Mouse (Mus musculus) forebrain, embryonic 14.5 days (tissue): ENCODE results near the gene Adprh. TPM values are rescaled to one million over a fixed set of nuclear protein-coding genes. Genes with fewer than 3 reads are reported as not detected.
"Not testable (repeated sequence)": the region's sequence is repeated elsewhere in the genome, so short reads cannot be mapped to it uniquely, and the experiment has no call there.

Experiments
- ATAC-seq: fragments of 200-750 bp; cut with Nextera tagmentation; 2 replicates; pipeline ENCODE4 v1.8.0; 2017; ENCODE audit warnings: mild to moderate bottlenecking, moderate library complexity
- DNase-seq: peaks from one replicate; pipeline ENCODE4 v3.0.0-alpha.2; 2015; ENCODE audit warnings: low spot score
- H3K27ac ChIP-seq: fragments of 300-500 bp; sonication (generic); 2 replicates; pipeline ENCODE4 v1.5.1; 2014; ENCODE audit warnings: low read depth, mild to moderate bottlenecking, control low read depth, low read length, moderate library complexity
- H3K27me3 ChIP-seq: fragments of 300-500 bp; sonication (generic); replicated peaks from 2 replicates; pipeline ENCODE4 v1.6.1; 2014; ENCODE audit warnings: low read length, control low read depth, mixed read lengths; ENCODE audit not compliant: control insufficient read depth, insufficient read depth
- H3K36me3 ChIP-seq: fragments of 300-500 bp; sonication (generic); 2 replicates; pipeline ENCODE4 v1.6.1; 2014; ENCODE audit warnings: low read length, control low read depth; ENCODE audit not compliant: control insufficient read depth, insufficient read depth
- H3K4me1 ChIP-seq: fragments of 300-500 bp; sonication (generic); 2 replicates; pipeline ENCODE4 v1.6.1; 2014; ENCODE audit warnings: antibody characterized with exemption, low read length, control low read depth; ENCODE audit not compliant: control insufficient read depth, insufficient read depth
- H3K4me2 ChIP-seq: fragments of 300-500 bp; sonication (generic); 2 replicates; pipeline ENCODE4 v1.6.1; 2014; ENCODE audit warnings: mild to moderate bottlenecking, control low read depth, low read length
- H3K4me3 ChIP-seq: fragments of 300-500 bp; sonication (generic); 2 replicates; pipeline ENCODE4 v1.5.1; 2014; ENCODE audit warnings: low read depth, low read length, control low read depth
- H3K9ac ChIP-seq: fragments of 300-500 bp; sonication (generic); 2 replicates; pipeline ENCODE4 v1.6.1; 2014; ENCODE audit warnings: mild to moderate bottlenecking, low read length, control low read depth, moderate library complexity
- H3K9me3 ChIP-seq: fragments of 300-500 bp; sonication (generic); replicated peaks from 2 replicates; pipeline ENCODE4 v1.6.1; 2016; ENCODE audit warnings: low read length, control low read depth, mixed read lengths; ENCODE audit not compliant: control insufficient read depth
- WGBS: fragments of 180-500 bp; shearing (Covaris S2); extraction: QIAGEN DNeasy Blood & Tissue Kit; methylation state at CpG from one replicate; pipeline ENCODE4 v1.1.7; 2014; 5-methylcytosine and 5-hydroxymethylcytosine counted together
- polyA plus RNA-seq: library from polyadenylated mRNA; unstranded; fragments of >200 nt; fragmentation: Nextera tagmentation; extraction: Ambion mirVana; gene quantifications from 2 replicates; pipeline ENCODE4 v1.2.1, GENCODE M21; 2014

Gene Adprh
- polyA plus RNA-seq, 1 experiment from 2014 or later: 124 TPM

GRCm38 (mm10) chr16:38448458-38448857, 4.0 kb downstream of the Adprh start:
- H3K4me2 ChIP-seq: no peak overlapping the region
- H3K9me3 ChIP-seq: no peaks in the 10 kb centered on the region
- no peak overlapping the region for H3K27ac ChIP-seq
- peaks cover 4% of the 10 kb centered on the region for H3K4me1 ChIP-seq
- H3K27me3 ChIP-seq: no peaks in the 10 kb centered on the region
- DNase-seq (no peak), ATAC-seq (no peak)
- H3K4me3 ChIP-seq: no peak overlapping the region
- peaks cover 63% of the 10 kb centered on the region for H3K36me3 ChIP-seq
- WGBS: 95% methylated on average over 12 of the region's 12 CpGs
- H3K9ac ChIP-seq: no peak overlapping the region

GRCm38 (mm10) chr16:38447366-38447765, 5.1 kb downstream of the Adprh start:
- Histone ChIP-seq H3K27ac (no peak overlapping the region), H3K27me3 (no peaks in the 10 kb centered on the region), H3K36me3 (peaks cover 72% of the 10 kb centered on the region), H3K4me1 (peaks cover 4% of the 10 kb centered on the region), H3K9me3 (no peaks in the 10 kb centered on the region), H3K9ac (no peak overlapping the region), H3K4me3 (no peak overlapping the region), H3K4me2 (no peak overlapping the region)
- ATAC-seq (no peak), DNase-seq (no peak)
- 92% methylated on average over 21 of the region's 21 CpGs for WGBS

- 98% methylated on average over 2 of the region's 2 CpGs for WGBS
- H3K9me3 ChIP-seq, H3K27me3 ChIP-seq, H3K4me1 ChIP-seq, DNase-seq, H3K4me3 ChIP-seq, H3K4me2 ChIP-seq, H3K9ac ChIP-seq, ATAC-seq, H3K27ac ChIP-seq: not testable (repeated sequence)
- H3K36me3 ChIP-seq: peaks cover 72% of the 10 kb centered on the region
These were observed 6.4 kb downstream of the Adprh start for GRCm38 (mm10) chr16:38446141-38446540.

GRCm38 (mm10) chr16:38445576-38445975, 6.9 kb downstream of the Adprh start:
- H3K9me3 ChIP-seq: no peaks in the 10 kb centered on the region
- no peak overlapping the region for H3K9ac ChIP-seq
- H3K27ac ChIP-seq: no peak overlapping the region
- ATAC-seq (no peak), DNase-seq (no peak)
- 93% methylated on average over 20 of the region's 20 CpGs for WGBS
- H3K27me3 ChIP-seq: no peaks in the 10 kb centered on the region
- no peaks in the 10 kb centered on the region for H3K4me1 ChIP-seq
- H3K36me3 ChIP-seq: peaks cover 71% of the 10 kb centered on the region
- H3K4me3 ChIP-seq: no peak overlapping the region
- H3K4me2 ChIP-seq: no peak overlapping the region

GRCm38 (mm10) chr16:38445046-38445445, 7.5 kb downstream of the Adprh start:
- no peak overlapping the region for H3K4me2 ChIP-seq
- H3K4me3 ChIP-seq: no peak overlapping the region
- ATAC-seq: no peak
- peaks cover 66% of the 10 kb centered on the region for H3K36me3 ChIP-seq
- no peak overlapping the region for H3K27ac ChIP-seq
- H3K27me3 ChIP-seq: no peaks in the 10 kb centered on the region
- 88% methylated on average over 1 of the region's 1 CpGs for WGBS
- H3K4me1 ChIP-seq: no peaks in the 10 kb centered on the region
- no peaks in the 10 kb centered on the region for H3K9me3 ChIP-seq
- no peak for DNase-seq
- no peak overlapping the region for H3K9ac ChIP-seq

GRCm38 (mm10) chr16:38443721-38444464, 8.6 kb downstream of the Adprh start:
- peaks cover 57% of the 10 kb centered on the region for H3K36me3 ChIP-seq
- no peak overlapping the region for H3K9ac ChIP-seq
- H3K4me2 ChIP-seq: no peak overlapping the region
- no peaks in the 10 kb centered on the region for H3K4me1 ChIP-seq
- no peaks in the 10 kb centered on the region for H3K27me3 ChIP-seq
- ATAC-seq (no peak), DNase-seq (no peak)
- H3K9me3 ChIP-seq: no peaks in the 10 kb centered on the region
- WGBS: 96% methylated on average over 7 of the region's 7 CpGs
- H3K4me3 ChIP-seq: no peak overlapping the region
- no peak overlapping the region for H3K27ac ChIP-seq

GRCm38 (mm10) chr16:38442216-38442615, 10.3 kb downstream of the Adprh start:
- no peak for DNase-seq
- no peak overlapping the region for H3K4me3 ChIP-seq
- peaks cover 45% of the 10 kb centered on the region for H3K36me3 ChIP-seq
- H3K9ac ChIP-seq: no peak overlapping the region
- H3K27ac ChIP-seq: no peak overlapping the region
- no peak for ATAC-seq
- H3K27me3 ChIP-seq: no peaks in the 10 kb centered on the region
- 89% methylated on average over 8 of the region's 8 CpGs for WGBS
- no peaks in the 10 kb centered on the region for H3K4me1 ChIP-seq
- H3K9me3 ChIP-seq: no peaks in the 10 kb centered on the region
- no peak overlapping the region for H3K4me2 ChIP-seq

GRCm38 (mm10) chr16:38441611-38442010, 10.9 kb downstream of the Adprh start:
- no peaks in the 10 kb centered on the region for H3K9me3 ChIP-seq
- H3K36me3 ChIP-seq: peaks cover 39% of the 10 kb centered on the region
- no peaks in the 10 kb centered on the region for H3K27me3 ChIP-seq
- no peak for DNase-seq
- H3K4me2 ChIP-seq: no peak overlapping the region
- H3K4me1 ChIP-seq: no peaks in the 10 kb centered on the region
- H3K4me3 ChIP-seq: no peak overlapping the region
- no peak overlapping the region for H3K9ac ChIP-seq
- H3K27ac ChIP-seq: no peak overlapping the region
- WGBS: 93% methylated on average over 5 of the region's 5 CpGs
- no peak for ATAC-seq

GRCm38 (mm10) chr16:38440403-38440802, 12.1 kb downstream of the Adprh start:
- 89% methylated on average over 6 of the region's 6 CpGs for WGBS
- Histone ChIP-seq H3K9ac (no peak overlapping the region), H3K27ac (no peak overlapping the region), H3K36me3 (peaks cover 27% of the 10 kb centered on the region), H3K4me3 (no peak overlapping the region), H3K27me3 (no peaks in the 10 kb centered on the region), H3K4me1 (no peaks in the 10 kb centered on the region), H3K4me2 (no peak overlapping the region), H3K9me3 (no peaks in the 10 kb centered on the region)
- no peak for DNase-seq
- ATAC-seq: no peak
